Mouse (Mus musculus) lung, embryonic 16.5 days (tissue): ENCODE measurements at regions not wholly inside any gene's neighbourhood (a gene's known extent, or its start where the extent isn't known, plus 50 kb on each side); places are given as distances from the start of the nearest gene placed in this dataset.
A peak's percentile ranks its signal among the peaks of the same experiment; 100 is the strongest.

Experiments
- ATAC-seq: fragments of 200-750 bp; cut with Nextera tagmentation; 2 replicates; pipeline ENCODE4 v1.8.0; 2017; ENCODE audit warnings: low read depth, mild to moderate bottlenecking, moderate library complexity
- H3K27ac ChIP-seq: fragments of 300-500 bp; sonication (generic); 2 replicates; pipeline ENCODE4 v1.5.1; 2014; ENCODE audit warnings: mild to moderate bottlenecking, control low read depth, low read length
- H3K27me3 ChIP-seq: fragments of 300-500 bp; sonication (generic); 2 replicates; pipeline ENCODE4 v1.6.1; 2014; ENCODE audit warnings: low read depth, low read length, mixed read lengths; ENCODE audit not compliant: control insufficient read depth, insufficient read depth
- H3K36me3 ChIP-seq: fragments of 300-500 bp; sonication (generic); 2 replicates; pipeline ENCODE4 v1.6.1; 2014; ENCODE audit warnings: low read length; ENCODE audit not compliant: control insufficient read depth, insufficient read depth
- H3K4me1 ChIP-seq: fragments of 300-500 bp; sonication (generic); replicated peaks from 2 replicates; pipeline ENCODE4 v1.6.1; 2014; ENCODE audit warnings: low read length, mixed read lengths; ENCODE audit not compliant: control insufficient read depth, insufficient read depth
- H3K4me2 ChIP-seq: fragments of 300-500 bp; sonication (generic); 2 replicates; pipeline ENCODE4 v1.6.1; 2014; ENCODE audit warnings: low read depth, low read length, control low read depth
- H3K4me3 ChIP-seq: fragments of 300-500 bp; sonication (generic); 2 replicates; pipeline ENCODE4 v1.5.1; 2014; ENCODE audit warnings: mild to moderate bottlenecking, low read length, control low read depth
- H3K9ac ChIP-seq: fragments of 300-500 bp; sonication (generic); 2 replicates; pipeline ENCODE4 v1.6.1; 2014; ENCODE audit warnings: low read length, control low read depth
- H3K9me3 ChIP-seq: fragments of 300-500 bp; sonication (generic); 2 replicates; pipeline ENCODE4 v1.6.1; 2016; ENCODE audit warnings: low read length; ENCODE audit not compliant: control insufficient read depth
- WGBS: fragments of 180-500 bp; shearing (Covaris S2); extraction: QIAGEN DNeasy Blood & Tissue Kit; methylation state at CpG from one replicate; pipeline ENCODE4 v1.1.7; 2014; 5-methylcytosine and 5-hydroxymethylcytosine counted together

DNA sequence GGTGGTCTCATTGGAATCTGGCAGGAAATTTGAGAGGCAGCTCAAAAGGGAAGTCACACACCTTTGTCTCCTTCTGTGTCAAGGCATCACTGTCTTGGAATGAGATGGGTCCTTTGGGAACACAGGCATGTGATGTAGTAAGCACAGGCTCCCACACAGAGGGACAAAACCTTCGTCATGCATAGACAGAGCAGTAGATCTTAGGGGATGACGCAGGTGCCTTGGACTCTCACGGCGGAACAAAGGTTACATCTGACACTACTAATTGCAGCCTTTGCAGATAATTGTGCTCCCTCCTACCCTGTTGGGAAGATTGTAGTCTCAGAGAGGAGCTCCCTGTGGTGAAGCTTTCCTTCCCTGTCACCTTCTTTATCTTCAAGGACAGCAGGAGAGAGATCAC is 131.3 kb upstream of the Plxnc1 start:
- Histone ChIP-seq H3K36me3 (no peaks in the 10 kb centered on the region), H3K4me1 (peaks cover 7% of the 10 kb centered on the region; the same call in 1 of the 2 replicates), H3K27ac (no peak overlapping the region), H3K27me3 (no peaks in the 10 kb centered on the region), H3K9me3 (no peaks in the 10 kb centered on the region), H3K9ac (no peak overlapping the region), H3K4me2 (no peak overlapping the region), H3K4me3 (no peak overlapping the region)
- ATAC-seq = no peak
- WGBS = 75% methylated on average over 4 of the region's 4 CpGs

DNA sequence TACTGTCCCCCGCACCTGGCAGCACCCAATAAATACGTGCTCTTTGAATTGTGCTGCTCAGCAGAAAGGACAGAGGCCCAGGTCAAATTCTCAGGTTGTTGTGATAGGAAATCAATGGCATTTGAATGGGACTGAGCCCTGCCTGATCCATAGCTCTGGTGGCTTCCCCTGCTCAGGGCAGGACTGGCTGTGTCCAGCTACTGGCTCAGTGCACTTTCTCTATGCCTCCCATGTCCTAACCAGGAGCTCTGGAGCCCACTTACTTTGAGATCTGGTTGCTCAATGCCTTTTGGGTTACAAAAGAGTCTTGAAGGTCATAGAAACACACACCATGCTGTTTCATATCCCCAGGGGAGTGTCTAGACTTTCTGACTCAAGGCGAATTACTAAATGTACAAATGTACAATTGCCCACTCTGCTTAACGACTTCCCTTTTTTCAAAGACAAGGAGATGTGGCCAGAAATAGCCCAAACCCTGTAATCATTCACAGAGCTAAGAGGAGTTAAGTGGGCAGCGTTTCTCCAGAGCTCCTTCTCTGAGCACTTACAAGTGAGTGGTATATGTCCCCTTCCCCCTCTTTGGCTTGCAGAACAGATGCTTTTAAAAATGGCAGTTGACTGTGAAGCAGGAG is 130.4 kb upstream of the Plxnc1 start:
- H3K4me3 ChIP-seq = no peak overlapping the region
- peak overlapping the region; percentile 26 for H3K4me2 ChIP-seq

DNA sequence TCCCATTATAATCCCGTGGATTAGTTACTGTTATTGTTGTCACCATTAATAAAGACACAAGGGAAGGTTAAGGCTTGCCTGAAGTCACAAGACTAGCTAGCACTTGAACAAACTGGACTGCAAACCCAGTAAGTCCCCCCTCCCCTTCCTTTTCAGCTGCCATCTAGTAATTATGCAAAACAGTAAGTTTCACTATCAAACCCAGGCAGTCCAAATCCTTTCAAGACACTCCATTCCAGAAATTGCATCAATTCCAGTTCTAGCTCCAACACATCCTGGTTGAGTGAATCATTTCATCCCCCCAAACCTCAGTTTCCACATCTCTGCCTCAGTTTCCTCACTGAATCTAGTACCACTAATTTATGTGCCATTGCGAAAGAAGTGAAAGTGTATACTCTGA is 129.7 kb upstream of the Plxnc1 start:
- WGBS = 80% methylated on average over 2 of the region's 2 CpGs
- Histone ChIP-seq H3K27ac (peak overlapping the region; percentile 72; the same call in 1 of the 2 replicates), H3K4me1 (peaks cover 7% of the 10 kb centered on the region; the same call in 1 of the 2 replicates), H3K9me3 (no peaks in the 10 kb centered on the region), H3K9ac (no peak overlapping the region), H3K27me3 (no peaks in the 10 kb centered on the region), H3K36me3 (no peaks in the 10 kb centered on the region), H3K4me2 (peak overlapping the region; percentile 26), H3K4me3 (no peak overlapping the region)
- no peak for ATAC-seq

More for the DNA sequence above, 130.4 kb upstream of the Plxnc1 start:
- peak overlapping the region; percentile 72 for H3K27ac ChIP-seq
- no peaks in the 10 kb centered on the region for H3K36me3 ChIP-seq
- no peaks in the 10 kb centered on the region for H3K27me3 ChIP-seq
- no peaks in the 10 kb centered on the region for H3K9me3 ChIP-seq
- 40% methylated on average over 5 of the region's 5 CpGs for WGBS
- H3K4me1 ChIP-seq = peaks cover 7% of the 10 kb centered on the region; the same call in 1 of the 2 replicates
- ATAC-seq = peak; percentile 92
- no peak overlapping the region for H3K9ac ChIP-seq

DNA sequence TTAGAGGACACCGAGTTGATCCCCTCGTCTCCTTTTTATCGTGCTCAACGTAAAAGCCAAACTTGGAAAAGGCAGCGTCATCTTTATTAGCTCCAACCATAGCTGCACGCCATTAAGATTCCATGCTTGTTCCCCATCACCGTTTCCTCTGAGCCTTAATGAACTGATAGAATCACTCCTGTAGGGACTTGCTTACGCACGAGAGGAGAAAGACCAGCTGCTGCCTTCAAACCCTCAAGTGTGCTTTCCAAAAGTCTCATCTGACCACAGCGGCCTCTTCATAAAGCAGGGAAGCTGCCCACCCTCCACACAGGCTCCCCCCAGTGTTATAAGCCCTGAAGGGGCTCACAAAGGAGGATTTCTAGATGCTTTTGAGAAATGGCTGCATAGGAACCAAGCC is 123.3 kb upstream of the Plxnc1 start:
- Histone ChIP-seq H3K9me3 (no peaks in the 10 kb centered on the region), H3K4me3 (no peak overlapping the region), H3K27me3 (no peaks in the 10 kb centered on the region), H3K36me3 (no peaks in the 10 kb centered on the region), H3K4me2 (no peak overlapping the region), H3K27ac (peak overlapping the region; percentile 69), H3K4me1 (0 out of 2 replicates have a peak, but pooled peaks cover 2% of the 10 kb centered on the region), H3K9ac (no peak overlapping the region)
- ATAC-seq = peak; percentile 95
- WGBS = 52% methylated on average over 10 of the region's 10 CpGs

DNA sequence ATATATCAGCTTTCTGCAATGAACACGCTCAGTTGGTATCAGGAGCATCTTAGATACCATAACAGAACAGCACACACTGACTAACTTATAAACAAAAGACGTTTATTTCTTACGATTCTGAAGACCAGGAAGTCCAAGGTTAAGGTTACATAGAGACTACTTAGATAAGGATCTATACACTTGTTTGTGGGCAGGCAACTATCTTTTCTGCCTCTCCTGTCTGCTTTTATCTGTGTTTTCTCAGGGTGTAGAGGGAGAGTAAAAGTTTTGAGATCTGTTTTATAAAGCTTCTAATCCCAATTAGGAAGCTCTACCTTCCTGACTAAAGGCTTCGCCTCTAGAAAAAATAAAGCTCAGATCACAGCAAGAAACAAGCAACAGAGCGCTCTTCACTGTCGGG is 122.1 kb upstream of the Plxnc1 start:
- Histone ChIP-seq H3K27ac (no peak overlapping the region), H3K36me3 (no peaks in the 10 kb centered on the region), H3K27me3 (no peaks in the 10 kb centered on the region), H3K4me3 (no peak overlapping the region), H3K9me3 (no peaks in the 10 kb centered on the region), H3K4me2 (no peak overlapping the region), H3K4me1 (0 out of 2 replicates have a peak, but pooled peaks cover 2% of the 10 kb centered on the region), H3K9ac (no peak overlapping the region)
- 61% methylated on average over 6 of the region's 6 CpGs for WGBS
- no peak for ATAC-seq

DNA sequence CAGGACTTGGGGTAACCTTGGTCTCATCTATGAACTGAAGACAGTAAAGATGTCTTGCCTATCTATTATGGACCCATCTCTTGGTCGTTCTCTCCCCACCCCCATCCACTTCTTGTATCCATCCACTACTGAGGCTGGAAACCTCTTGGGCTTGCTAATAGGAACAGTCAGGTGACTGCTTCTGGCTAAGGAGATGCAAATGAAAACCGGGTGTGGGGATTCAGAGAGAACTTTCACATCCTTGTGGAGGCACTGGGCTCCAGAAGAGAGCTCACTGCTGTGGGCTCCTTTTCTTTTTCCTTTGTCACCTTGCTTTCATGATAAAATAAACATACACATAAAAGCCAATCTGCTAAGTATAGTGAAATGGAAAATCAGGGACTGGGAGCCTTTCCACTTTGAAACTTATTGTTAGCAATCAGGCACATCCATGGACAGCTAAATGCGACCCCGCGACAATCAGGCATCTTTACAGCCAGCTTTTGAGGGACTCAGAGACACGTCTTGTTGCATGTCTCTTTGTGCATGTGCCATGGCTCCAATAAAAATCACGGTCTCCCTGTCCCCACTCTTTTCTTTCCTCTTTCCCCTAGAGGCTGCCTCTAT is 115.0 kb upstream of the Plxnc1 start:
- Histone ChIP-seq H3K9ac (no peak overlapping the region), H3K4me2 (no peak overlapping the region), H3K9me3 (no peaks in the 10 kb centered on the region), H3K27me3 (no peaks in the 10 kb centered on the region), H3K36me3 (no peaks in the 10 kb centered on the region), H3K4me3 (no peak overlapping the region), H3K27ac (no peak overlapping the region), H3K4me1 (peaks cover 7% of the 10 kb centered on the region; the same call in 1 of the 2 replicates)
- no peak for ATAC-seq
- WGBS = 72% methylated on average over 7 of the region's 7 CpGs

DNA sequence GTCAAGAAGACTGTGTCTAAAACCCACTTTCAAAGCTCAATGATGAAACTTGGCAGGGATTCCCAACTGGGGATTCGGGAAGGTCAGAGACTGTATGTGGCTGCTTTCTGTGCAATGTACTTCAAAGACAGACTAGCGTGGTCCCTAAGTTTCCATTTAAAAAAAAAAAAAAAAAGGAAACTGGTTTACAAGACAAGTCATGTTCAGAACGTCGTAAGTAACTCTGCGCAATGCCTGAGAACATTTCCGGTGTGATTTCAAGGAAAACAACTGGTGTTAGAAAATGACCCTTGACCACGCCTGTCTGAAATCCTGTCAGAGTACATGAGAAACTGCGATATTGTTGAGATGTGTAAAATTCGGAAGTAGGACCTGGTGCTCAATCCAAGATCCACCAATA is 114.4 kb upstream of the Plxnc1 start:
- Histone ChIP-seq H3K27me3 (no peaks in the 10 kb centered on the region), H3K4me1 (peaks cover 7% of the 10 kb centered on the region; the same call in 1 of the 2 replicates), H3K27ac (no peak overlapping the region), H3K9me3 (no peaks in the 10 kb centered on the region), H3K9ac (no peak overlapping the region), H3K4me3 (no peak overlapping the region), H3K4me2 (no peak overlapping the region), H3K36me3 (no peaks in the 10 kb centered on the region)
- peak; percentile 64; the same call in 1 of the 2 replicates for ATAC-seq
- WGBS = 65% methylated on average over 9 of the region's 9 CpGs

DNA sequence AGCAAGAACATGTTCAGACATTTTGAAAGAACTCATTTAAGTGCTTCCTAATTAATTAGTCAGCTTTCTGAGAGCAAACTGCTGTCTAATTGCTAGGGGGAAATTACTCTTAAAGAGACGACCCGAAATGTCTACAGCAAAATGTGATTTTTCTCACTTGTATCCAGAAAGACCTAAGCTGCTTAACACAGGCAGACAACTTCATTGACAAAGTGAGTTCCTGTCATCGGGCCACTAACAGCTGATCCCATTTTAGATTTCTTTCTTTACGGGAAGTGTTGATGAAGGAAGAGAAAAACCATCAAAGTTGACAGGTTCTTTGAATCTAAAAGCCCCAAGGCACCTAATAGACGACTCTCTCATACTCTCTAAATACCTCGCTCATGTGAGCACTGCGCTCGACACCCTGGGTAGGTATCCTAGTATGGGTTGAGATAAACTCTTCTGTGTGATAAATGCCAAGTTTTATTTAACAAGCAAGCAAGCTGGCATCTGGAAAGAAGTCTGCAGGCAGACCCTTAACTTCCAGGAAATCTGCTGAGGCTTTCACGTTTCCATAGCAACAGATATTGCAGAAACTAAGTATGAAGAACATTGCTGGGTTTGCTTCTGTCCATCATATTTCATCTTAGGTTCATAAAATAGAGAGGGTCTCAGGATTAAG is 112.5 kb upstream of the Plxnc1 start:
- H3K27ac ChIP-seq = no peak overlapping the region
- H3K27me3 ChIP-seq = no peaks in the 10 kb centered on the region
- no peak overlapping the region for H3K4me2 ChIP-seq
- WGBS = 67% methylated on average over 9 of the region's 9 CpGs
- H3K9me3 ChIP-seq = no peaks in the 10 kb centered on the region
- no peaks in the 10 kb centered on the region for H3K36me3 ChIP-seq
- H3K4me1 ChIP-seq = peaks cover 7% of the 10 kb centered on the region; the same call in 1 of the 2 replicates
- ATAC-seq = no peak
- no peak overlapping the region for H3K9ac ChIP-seq
- H3K4me3 ChIP-seq = no peak overlapping the region

DNA sequence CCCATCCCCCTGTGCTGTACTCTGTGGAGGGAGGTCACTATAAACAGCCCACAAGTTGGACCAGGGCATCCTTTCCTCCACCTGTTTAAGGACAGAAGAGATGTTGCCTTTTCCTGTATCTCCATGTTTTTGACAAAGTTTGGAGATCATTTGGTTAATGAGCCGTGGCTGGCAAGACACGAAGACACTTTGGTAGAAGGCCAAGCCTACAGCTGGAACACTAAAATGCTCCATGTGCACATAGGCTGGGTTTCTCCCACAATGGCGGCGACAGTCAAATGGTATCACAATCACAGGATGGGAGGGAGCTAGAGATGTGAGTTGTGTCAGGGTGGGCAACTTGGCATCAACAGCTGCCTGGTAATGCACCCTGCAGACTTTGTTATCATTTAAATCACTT is 111.9 kb upstream of the Plxnc1 start:
- ATAC-seq = peak; percentile 45; the same call in 1 of the 2 replicates
- H3K27me3 ChIP-seq = no peaks in the 10 kb centered on the region
- 45% methylated on average over 4 of the region's 4 CpGs for WGBS
- H3K9me3 ChIP-seq = no peaks in the 10 kb centered on the region
- no peak overlapping the region for H3K4me3 ChIP-seq
- H3K9ac ChIP-seq = no peak overlapping the region
- H3K27ac ChIP-seq = no peak overlapping the region
- H3K4me1 ChIP-seq = peaks cover 7% of the 10 kb centered on the region; the same call in 1 of the 2 replicates
- no peak overlapping the region for H3K4me2 ChIP-seq
- no peaks in the 10 kb centered on the region for H3K36me3 ChIP-seq
